Mouse (Mus musculus): Measurements from ENCODE around the gene Bicdl1.

Gene Bicdl1

DNA sequence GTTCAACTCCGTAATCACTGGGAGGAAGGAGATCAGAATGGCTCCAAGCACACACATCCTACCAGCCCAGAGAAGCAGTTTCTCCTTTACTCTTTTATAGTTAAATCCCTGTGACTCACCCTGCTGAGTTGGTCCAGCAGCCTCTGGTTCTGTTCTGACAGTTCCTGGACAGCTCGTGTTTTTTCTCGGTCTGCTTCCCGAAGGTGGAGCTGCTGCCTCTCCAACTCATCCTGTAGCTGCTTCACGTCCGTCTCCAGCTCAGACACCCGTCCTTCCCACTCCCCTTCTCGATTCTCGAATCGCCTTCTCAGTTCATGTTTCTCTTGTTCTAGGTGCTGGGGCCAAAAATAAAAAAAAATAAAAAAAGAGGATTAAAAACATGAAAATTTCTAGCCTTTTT is 7.0 kb downstream of the Bicdl1 start:
- DNase-seq, result no peak

DNA sequence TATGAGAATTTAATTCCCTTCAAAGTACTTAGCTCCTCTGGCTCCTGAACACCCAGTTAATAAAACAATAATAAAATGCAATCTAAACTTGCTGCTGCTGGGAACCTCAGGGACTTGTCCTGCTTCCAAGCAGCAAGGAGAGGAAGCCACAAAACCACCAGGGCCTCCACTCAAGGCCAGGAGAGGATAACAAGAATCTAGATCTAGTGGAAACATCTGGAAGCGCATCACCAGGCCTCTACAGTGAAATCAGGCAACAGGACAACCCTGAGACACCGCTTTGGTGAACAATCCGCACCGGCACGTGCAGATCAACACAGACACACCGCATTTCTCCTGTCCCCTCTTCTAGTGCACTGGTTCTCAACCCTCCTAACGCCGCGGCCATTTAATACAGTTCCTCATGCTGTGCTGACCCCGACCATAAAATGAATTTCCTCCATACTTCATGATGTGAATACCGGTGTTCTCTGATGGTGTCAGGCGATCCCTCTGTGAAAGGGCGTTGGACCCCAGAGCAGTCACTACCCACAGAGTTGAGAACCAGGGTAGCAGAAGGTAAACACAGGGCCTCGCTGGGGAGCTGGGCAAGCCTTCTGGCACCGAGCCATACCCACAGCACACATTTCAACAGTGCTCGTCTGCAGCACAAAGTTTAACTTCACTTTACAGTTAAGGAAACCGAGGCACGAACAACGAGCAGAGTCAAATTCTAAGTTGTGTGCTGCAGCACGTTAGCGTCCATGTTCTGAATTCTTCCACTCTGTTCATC is 9.0 kb downstream of the Bicdl1 start:
- no peak for DNase-seq

DNA sequence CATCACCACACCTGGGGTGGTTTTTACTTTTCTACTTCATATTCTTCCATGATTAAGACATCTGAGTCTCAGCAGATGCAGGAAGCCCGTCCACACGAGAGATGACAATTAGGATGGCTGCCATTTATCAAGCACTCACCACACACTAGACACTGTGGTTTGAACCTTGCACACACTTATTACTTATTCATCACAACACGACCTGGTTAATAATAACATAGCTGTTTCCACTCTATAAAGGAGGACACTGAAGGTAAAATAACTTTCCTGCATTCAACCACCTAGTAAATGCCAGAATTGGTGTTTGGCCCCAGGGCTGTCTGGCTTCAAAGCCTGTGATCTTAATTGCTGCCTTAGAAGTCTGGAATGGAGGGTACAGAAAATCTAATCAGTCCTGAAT is 10.7 kb downstream of the Bicdl1 start:
- DNase-seq, result no peak

DNA sequence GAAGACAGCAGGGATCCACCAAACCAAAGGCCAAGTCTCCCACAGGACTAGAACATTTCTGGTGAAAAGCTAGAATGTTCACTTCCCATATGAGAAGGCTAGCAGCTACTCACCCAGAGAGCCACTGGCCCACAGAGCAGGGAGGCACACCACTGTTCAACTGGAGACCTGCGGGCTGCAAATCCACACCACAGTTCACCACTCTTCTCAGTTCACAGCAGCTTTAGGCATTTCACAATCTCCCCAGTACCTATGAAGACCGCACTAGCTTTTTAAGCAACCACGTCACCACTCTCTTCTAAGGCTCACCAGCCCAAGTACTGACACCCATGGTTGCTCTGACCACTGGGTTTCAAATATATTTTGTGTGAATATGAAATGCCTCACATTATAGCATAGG is 13.7 kb downstream of the Bicdl1 start:
- no peak for DNase-seq

DNA sequence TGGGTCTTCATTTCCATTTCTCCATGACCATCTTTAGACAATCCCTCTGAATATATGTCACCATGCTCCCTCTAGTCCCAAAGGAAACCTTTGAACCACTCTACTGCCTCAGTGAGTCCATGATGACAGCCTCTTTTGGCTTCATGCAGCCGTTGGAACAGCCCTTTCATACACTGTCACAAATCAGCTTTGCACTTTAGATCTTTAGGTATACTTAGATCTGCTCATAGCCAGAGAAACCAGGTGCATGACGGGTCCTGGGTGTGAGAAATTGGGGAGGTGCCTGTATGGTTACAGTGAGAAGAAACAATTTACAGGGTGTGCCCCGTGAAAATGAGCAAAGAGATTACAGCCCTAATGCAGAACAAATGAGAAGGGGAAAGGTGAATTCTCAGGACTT is 14.3 kb downstream of the Bicdl1 start:
- no peak for DNase-seq

DNA sequence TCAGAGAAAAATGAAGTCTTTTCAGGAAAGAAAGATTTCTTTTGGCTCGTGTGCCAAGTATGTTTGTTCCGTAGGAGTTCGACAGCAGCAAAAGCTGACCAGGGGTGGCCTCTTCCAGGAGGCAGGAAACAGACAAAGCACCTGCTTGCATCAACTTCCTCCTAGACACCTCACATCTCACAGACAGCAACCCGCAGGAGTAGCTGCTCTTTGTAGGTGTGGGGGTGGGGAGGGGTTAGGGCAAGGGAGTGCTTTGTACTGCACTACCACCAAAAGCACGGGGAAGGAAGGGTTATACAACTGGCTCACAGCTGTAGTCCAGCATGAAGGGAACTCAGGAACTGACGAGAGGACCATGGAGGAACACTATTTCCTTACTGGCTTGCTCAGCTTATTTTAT is 15.0 kb downstream of the Bicdl1 start:
- DNase-seq, result peak in 1 of 2 experiments; percentile 10

DNA sequence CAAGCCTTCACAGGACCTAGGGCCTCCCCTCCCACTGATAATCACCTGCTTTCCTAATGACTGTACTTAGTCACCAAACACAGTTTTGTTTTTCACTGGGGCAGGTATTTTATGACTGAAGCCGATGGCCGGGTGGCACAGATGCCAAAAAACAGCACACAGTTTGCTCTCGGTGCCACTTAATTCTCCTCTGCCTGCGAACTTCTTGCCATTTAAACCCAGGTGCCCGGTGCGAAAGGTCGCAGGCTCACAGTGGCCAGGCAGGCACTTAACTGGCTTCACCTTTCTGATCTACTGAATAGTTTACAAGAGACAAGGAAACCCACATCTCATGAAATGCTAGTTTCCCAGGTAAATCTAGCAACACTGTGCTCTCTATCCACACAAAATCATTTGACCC is 16.7 kb downstream of the Bicdl1 start:
- DNase-seq, result no peak

DNA sequence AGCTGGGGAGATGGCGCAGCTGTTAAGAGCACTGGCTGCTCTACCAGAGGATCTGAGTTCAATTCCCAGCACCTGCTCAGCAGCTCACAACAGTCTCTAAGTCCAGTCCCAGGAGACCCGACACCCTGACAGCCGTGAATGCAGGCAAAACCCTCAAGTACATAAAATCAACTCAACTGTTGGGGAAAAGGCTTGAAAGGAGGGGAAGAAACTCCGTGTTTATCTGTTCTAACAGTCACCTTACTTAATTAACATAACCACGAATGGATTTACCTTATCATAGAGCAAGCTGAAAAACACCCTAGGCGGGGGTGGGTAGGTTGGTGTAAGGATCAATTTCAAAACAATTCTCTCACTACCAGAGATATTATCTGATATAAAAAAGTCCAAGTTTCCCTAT is 18.9 kb downstream of the Bicdl1 start:
- no peak for DNase-seq

DNA sequence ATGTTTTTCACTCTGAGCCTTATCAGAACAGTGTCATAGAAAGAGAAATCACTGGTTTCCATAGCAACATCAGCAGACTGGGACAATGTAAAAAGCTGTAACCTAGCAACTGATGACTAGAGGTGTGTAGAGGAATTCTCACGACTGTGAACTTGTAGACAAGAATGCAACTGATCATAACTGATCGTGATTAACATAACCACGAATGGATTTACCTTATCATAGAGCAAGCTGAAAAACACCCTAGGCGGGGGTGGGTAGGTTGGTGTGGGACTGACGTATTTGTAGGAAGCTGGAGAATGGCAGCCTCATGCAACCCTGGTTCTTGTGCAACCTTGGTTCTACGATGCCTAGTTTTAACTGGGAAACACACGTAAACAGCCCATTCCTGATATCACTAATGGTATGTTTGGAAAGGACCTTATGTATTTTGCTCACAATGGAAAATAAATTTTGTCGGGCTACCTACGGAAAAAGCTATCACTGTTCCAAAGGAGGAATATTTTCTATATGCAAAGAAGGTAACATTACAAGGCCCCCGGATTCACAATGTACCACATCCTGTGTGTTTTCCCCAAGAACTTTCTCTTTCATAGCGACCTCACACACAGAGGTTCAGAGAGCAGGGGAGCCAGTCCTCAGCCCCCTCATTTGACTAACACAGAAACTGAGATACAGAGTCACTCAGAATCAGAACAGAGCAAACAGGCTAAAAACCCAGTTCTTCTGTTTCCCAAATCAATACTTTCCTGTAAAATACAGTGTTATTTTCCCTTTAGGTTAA is 19.6 kb downstream of the Bicdl1 start:
- DNase-seq, result no peak

DNA sequence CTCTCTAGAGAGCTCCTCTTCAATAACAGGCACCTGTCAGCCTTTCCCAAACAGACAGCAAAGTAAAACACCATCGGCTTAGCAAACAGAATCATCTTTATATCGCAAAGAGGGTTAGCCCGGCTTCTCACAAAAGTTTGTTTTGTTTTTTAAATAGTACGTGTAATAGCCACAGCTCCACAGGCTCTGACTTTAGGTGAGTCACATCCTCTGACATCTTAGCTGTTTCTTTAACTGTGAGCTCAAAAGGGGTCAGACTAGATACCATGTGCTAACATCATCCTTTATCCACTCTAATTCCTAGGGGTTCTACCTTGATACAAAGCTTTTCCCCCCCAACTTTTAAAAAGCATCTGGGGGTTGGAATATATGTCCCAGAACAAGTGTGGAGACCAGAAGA is 21.2 kb downstream of the Bicdl1 start:
- DNase-seq, result no peak

DNA sequence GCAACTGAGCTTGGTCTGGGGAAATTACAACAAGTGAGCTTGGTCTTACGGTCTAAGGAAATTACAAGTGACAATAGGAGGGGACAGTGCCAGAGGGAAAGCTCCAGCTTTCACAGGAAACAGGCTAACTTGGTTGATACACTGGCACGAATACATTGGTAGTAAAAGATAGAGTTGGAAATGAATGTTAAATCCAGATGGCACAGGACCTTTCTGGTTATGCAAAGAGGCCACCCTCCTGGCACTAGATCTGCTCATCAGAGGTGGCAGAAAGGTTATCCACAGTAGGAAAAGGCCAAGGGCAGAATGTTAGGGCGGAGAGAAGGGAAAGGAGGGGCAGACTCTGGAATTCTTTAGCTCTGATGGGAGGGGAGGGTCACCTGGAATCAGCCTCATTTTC is 22.5 kb downstream of the Bicdl1 start:
- DNase-seq, result no peak

DNA sequence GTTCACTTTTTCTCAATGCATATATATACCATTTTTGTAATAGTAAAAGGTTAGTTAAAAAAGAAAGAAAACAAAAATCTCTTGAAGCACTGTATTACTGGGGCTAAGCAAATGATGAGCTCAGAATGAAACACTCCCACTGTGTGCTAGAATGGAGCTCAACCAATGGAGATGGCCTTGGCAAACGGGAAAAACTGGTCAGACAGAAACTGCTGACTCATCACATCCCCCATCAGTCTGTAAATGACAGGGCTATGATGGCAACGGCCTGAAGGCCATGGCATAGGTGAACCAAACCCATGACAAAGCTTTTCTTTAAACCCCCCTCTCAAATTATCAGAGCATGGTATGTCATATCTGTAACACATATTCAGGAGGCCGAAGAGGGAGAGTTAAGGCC is 29.4 kb downstream of the Bicdl1 start:
- DNase-seq, result no peak

DNA sequence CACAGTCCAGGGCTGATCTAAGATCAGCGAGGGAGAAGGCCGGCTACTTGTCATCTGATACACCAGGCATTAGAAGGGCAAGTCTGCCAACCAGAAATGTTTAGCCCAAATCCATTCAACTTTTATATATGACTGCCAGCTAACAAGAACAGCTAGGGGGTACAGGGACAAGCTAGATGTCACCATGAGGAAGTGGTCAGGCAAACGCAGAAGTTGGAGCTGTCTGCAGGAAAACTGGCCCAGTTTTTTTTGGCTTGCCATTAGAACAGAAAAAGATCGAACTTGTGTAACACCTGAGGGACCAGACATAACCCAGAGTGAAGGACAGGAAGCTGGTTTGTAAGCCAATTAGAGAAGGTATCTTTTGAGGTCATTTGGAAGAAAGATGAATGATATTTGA is 30.2 kb downstream of the Bicdl1 start:
- DNase-seq, result no peak

DNA sequence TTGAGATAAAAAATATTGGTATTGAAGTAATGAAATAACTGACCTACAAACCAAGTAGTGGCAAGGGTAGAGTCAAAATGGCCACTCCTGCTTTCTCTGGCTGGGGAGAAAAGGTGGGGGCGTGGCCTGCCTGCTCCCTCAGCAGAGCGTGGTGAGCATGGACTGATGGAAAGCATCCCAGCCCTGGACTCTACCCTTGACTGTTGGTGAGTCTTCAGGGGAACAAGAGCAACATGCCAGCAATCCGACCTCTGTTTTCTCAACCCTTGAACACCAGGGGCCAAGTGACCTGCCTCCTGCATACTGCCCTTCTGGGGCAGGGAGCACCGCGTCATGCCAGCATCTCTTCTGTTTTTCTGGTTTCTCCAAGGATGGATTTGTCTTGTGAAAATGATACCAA is 34.6 kb downstream of the Bicdl1 start:
- DNase-seq, result no peak

DNA sequence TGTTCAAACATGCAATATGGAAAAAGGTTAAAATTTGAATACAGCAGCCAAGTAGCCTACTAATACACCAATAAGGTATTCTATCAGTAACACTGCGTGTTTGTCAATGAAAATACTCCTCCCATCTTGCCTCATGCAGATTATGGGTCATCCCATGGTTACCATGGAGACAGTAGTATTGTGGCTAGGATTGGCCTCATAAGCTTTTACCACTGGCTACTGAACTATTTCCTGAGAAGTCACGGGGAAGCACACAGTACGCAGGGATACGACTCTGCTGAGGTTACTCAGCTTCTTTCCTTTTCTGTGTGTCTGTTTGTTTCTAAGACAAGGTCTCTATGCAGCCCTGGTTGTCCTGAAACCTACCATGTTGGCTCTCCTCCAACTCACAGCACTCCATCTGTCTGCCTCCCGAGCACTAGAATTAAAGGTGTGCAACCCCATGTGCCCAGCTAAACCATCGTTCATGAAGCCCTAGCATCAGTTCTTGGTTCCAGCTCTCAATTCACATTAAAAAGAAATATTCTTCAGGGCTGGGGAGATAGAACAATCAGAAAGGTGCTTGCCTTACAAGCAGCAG is 36.1 kb downstream of the Bicdl1 start:
- DNase-seq, result no peak

DNA sequence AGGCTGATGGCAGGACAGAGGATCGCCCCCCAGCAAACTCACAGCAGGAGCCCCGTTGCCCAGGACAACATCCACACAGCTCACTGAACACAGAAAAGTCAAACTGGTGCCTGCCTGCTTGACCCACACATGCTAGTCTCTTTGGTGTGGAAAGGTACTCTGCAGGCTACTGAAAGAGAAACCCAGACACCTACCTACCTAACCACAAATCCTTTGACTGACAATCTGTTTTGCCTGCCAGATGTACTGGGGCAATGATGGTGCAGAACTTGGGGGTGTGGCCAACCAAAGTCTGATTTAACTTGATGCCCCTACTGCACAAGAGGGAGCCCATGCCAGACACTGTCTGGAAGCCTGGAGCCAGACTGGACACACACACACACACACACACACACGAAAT is 38.1 kb downstream of the Bicdl1 start:
- no peak for DNase-seq

DNA sequence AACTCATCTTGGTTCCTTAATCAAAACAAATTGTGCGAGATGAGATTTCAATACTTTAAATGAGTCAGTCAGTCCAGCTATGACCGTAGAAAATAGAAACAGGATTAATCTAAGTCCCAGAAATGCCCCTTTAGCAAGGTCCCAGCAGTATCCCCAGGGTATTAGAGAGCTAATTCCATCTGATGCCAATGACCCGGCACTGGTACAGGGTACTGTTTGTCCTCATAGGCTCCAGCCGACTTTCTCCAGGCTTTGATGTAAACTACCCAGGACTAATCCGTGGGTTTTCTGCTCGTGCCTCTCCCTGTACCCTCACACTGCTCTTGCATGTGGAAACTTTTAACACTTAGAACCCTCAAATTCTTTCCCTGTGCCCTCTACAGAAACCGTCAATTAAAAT is 44.7 kb downstream of the Bicdl1 start:
- no peak for DNase-seq

DNA sequence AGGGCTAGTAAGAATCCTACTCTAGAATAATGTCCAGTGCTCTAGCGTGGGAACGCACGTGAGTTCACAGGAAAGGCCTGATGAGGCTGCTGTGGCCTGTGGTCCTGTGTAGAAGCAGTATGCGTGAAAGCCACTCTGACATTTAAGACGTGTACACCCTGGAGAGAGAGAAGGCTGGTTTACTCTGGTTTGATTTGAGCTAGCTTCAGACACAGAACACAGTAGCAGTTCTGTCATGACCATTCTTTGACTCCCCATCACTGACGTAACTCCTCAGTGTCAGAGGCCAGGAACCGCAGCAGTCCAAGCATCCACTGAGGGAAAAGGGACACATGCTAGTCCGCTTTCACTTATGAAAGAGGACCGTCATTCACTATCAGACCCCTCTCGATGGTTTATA is 46.3 kb downstream of the Bicdl1 start:
- no peak for DNase-seq

DNA sequence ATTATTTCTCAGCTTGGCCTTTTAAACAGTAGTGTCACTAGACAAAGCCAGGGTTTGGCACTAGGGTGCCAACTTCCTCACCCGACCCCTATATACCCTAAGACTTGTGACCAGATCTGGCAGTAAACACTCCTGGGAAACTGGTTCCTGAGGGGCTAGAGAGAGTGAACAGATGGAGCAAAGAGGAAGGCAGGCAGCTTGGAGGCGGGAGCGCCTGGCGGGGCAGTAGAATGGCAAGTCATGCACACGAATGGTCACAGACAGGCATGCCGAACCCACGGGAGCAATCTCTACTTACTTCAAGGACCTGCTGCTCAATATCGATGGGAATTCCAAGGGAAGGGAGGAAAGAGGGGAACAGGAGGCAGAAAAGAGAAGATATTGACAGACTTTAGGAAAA is 59.6 kb downstream of the Bicdl1 start:
- DNase-seq, result no peak

DNA sequence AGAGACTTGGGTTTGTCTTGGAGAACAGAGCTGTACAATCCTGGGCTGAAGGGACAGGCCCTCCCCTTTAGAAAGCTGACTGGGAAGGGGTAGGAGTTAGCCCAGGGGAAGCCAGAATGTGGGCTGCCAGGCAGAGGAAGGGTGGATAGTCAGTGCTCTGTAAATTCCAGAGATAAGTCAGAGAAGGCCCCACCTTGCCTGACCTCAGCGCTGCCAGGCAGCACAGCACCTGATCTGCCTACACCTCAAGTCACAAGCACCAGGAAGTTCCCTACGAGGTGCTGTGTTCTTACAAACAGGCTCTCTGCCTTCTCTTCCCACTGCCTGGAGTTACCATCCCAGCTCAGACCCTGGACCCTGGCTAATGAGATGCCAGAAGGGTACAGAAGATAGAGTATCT is 61.0 kb downstream of the Bicdl1 start:
- DNase-seq, result no peak

DNA sequence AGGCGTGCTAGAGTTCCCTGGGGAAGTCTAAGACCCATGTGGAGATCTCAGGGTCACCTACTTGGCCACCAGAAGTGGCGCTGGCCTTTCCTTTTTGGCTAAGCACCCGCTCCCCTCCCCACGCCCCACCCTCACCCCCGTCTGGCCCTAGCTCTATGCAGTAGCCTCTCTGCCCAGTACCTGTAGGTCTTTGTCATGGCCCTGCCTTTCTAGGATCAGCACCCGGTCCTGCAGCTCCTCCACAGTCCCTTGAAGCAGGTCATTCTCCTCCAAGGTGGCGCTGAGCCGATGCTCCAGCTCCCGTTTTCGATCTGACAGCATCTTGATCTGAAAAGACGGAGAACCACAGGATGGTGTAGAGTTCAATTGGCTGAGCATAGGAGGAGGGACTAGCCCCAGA is 61.4 kb downstream of the Bicdl1 start:
- no peak for DNase-seq

DNA sequence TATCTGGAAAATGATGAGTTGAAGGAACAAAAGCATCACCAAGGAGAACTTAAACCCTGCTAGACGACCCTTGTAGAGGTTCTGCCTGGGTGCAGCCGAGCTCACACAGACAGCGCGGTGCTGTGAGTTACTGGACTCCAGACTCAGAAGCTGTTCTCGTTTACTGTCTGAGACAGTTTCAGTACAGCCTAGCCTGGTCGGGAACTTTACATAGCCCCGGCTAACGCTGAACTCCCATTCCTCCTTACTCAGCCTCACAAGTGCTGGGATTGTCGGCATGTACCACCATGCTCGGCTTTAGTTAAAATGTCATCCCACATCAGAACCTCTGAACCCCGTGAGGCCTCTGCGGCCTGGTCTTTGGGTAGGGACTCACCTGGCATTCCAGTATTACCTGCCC is 62.4 kb downstream of the Bicdl1 start:
- DNase-seq, result no peak

DNA sequence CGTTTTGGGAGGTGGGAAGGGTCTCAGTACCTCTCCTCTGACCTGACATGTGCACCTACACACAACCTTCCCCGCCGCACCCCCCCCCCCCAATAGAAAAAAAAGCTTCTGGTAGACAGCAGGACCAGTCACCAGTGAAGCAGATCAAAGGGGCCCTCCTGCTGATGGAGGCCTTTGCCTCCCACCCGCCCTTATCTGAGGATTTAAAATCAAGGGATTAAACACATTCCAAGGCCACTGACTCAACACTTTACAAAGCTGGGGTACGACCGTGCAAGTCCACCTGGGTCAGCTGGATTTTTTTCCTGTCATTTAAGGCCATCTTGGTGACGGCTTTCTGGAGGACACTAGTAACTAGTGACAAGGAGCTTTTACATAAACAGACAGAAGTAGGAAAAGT is 63.5 kb downstream of the Bicdl1 start:
- no peak for DNase-seq

DNA sequence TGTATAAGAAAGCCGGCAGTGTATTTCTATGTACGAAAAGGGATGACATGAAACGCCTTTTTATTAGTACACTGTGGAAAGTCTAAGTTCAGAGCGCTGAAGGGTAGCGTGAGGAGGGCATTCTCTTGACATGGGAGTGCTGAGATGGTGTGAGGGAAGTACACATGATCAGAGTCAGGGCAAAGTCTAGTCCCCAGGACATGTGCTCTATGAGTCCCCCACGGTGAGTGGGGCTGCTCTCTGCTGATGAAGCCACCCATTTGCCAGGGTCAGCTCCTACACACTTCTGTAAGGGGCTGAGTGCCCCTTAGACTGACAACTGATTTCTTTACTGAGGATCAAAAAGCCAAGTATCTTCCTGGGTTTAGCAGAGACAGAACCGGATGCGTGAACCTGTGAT is 64.2 kb downstream of the Bicdl1 start:
- DNase-seq, result no peak
